Mouse (Mus musculus): ENCODE results near the gene Wdtc1.

DNA sequence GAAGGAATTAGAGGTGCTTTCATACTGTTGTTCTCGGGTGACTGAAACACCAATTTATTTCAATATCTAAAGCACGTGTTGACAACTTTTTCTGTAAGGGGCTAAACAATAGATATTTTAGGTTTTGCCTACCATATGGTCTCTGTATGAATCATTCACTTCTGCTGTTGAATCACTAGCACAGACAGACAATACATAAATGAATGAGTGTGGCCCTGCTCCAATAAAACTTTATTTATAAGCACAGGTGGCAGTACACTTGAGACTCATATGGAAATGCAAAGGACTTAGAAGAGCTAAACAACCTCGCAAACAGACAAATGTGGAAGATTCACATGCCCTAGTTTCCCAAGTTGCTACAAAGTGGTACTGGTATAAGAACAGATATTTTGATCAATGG lies 33.6 kb downstream of the Wdtc1 start:
- no peak for TF ChIP-seq CTCF (IDR thresholded peaks at IDR 0.05)
- no peak for TF ChIP-seq POLR2A (IDR thresholded peaks at IDR 0.05; ENCODE audit: insufficient read depth, low read depth, low read length)
- no peak for TF ChIP-seq EP300 (IDR thresholded peaks at IDR 0.05; ENCODE audit: insufficient read depth, low read depth, low read length)

Data from heart, adult 2 months (tissue).